Mouse (Mus musculus) embryonic facial prominence, embryonic 12.5 days (tissue): ENCODE data around the gene Smad1. TPM values are rescaled to one million over a fixed set of nuclear protein-coding genes. Genes with fewer than 3 reads are reported as not detected.

ENCODE experiments used
- ATAC-seq: fragments of 200-750 bp; cut with Nextera tagmentation; 2 replicates; pipeline ENCODE4 v1.8.0; 2017; ENCODE audit not compliant: insufficient number of reproducible peaks, insufficient read depth, low FRiP score, low TSS enrichment
- H3K27ac ChIP-seq: fragments of 300-500 bp; sonication (generic); 2 replicates; pipeline ENCODE4 v1.5.1; 2016; ENCODE audit warnings: mild to moderate bottlenecking
- H3K27me3 ChIP-seq: fragments of 300-500 bp; sonication (generic); 2 replicates; pipeline ENCODE4 v1.6.1; 2016; ENCODE audit warnings: mild to moderate bottlenecking, moderate library complexity
- H3K36me3 ChIP-seq: fragments of 300-500 bp; sonication (generic); 2 replicates; pipeline ENCODE4 v1.6.1; 2016; ENCODE audit warnings: mild to moderate bottlenecking
- H3K4me1 ChIP-seq: fragments of 300-500 bp; sonication (generic); 2 replicates; pipeline ENCODE4 v1.6.1; 2016
- H3K4me2 ChIP-seq: fragments of 300-500 bp; sonication (generic); replicated peaks from 2 replicates; pipeline ENCODE4 v1.6.1; 2016; ENCODE audit warnings: mild to moderate bottlenecking, moderate library complexity
- H3K4me3 ChIP-seq: fragments of 300-500 bp; sonication (generic); 2 replicates; pipeline ENCODE4 v1.5.1; 2016; ENCODE audit warnings: mild to moderate bottlenecking
- H3K9ac ChIP-seq: fragments of 300-500 bp; sonication (generic); 2 replicates; pipeline ENCODE4 v1.6.1; 2016; ENCODE audit warnings: mild to moderate bottlenecking, moderate library complexity
- H3K9me3 ChIP-seq: fragments of 300-500 bp; sonication (generic); 2 replicates; pipeline ENCODE4 v1.6.1; 2016; ENCODE audit warnings: mild to moderate bottlenecking, moderate library complexity
- WGBS: fragments of 180-500 bp; shearing (Covaris S2); methylation state at CpG from one replicate; pipeline ENCODE4 v1.1.7; 2016; 5-methylcytosine and 5-hydroxymethylcytosine counted together
- polyA plus RNA-seq: library from polyadenylated mRNA; unstranded; fragments of >200 nt; fragmentation: Nextera tagmentation; extraction: Ambion mirVana; gene quantifications from 2 replicates; pipeline ENCODE4 v1.2.1, GENCODE M21; 2016

The Smad1 gene
- polyA plus RNA-seq, 1 experiment from 2014 or later, result 64.8 TPM

- WGBS, result 65% methylated on average over 6 of the region's 6 CpGs
- Histone ChIP-seq H3K4me3 (no peak overlapping the region), H3K27me3 (no peaks in the 10 kb centered on the region), H3K9me3 (no peaks in the 10 kb centered on the region), H3K27ac (no peak overlapping the region), H3K36me3 (no peaks in the 10 kb centered on the region), H3K4me1 (peaks cover 33% of the 10 kb centered on the region), H3K4me2 (peak overlapping the region; percentile 67), H3K9ac (no peak overlapping the region)
- ATAC-seq, result no peak
Observed at GRCm38 (mm10) chr8:79396911-79397310, 2.4 kb downstream of the Smad1 start.

- Histone ChIP-seq H3K27ac (no peak overlapping the region), H3K4me2 (no peak overlapping the region), H3K9ac (no peak overlapping the region), H3K4me1 (peaks cover 37% of the 10 kb centered on the region), H3K36me3 (peaks cover 6% of the 10 kb centered on the region; the same call in 1 of the 2 replicates), H3K9me3 (no peaks in the 10 kb centered on the region), H3K4me3 (no peak overlapping the region), H3K27me3 (no peaks in the 10 kb centered on the region)
- WGBS, result 77% methylated on average over 9 of the region's 9 CpGs
- no peak for ATAC-seq
Observed at GRCm38 (mm10) chr8:79394009-79394408, 5.3 kb downstream of the Smad1 start.

GRCm38 (mm10) chr8:79393215-79393614 lies 6.1 kb downstream of the Smad1 start:
- Histone ChIP-seq H3K9ac (no peak overlapping the region), H3K36me3 (peaks cover 6% of the 10 kb centered on the region), H3K4me2 (no peak overlapping the region), H3K27ac (no peak overlapping the region), H3K4me1 (peaks cover 42% of the 10 kb centered on the region), H3K4me3 (no peak overlapping the region), H3K9me3 (no peaks in the 10 kb centered on the region), H3K27me3 (no peaks in the 10 kb centered on the region)
- WGBS, result 85% methylated on average over 5 of the region's 5 CpGs
- no peak for ATAC-seq

- Histone ChIP-seq H3K9me3 (no peaks in the 10 kb centered on the region), H3K9ac (0 out of 2 replicates have a peak overlapping the region, but pooled peaks have one; percentile 5), H3K4me3 (no peak overlapping the region), H3K27me3 (no peaks in the 10 kb centered on the region), H3K4me2 (no peak overlapping the region), H3K4me1 (peaks cover 38% of the 10 kb centered on the region), H3K27ac (no peak overlapping the region), H3K36me3 (peaks cover 6% of the 10 kb centered on the region)
- no peak for ATAC-seq
- 67% methylated on average over 6 of the region's 6 CpGs for WGBS
Observed at GRCm38 (mm10) chr8:79392649-79393048, 6.7 kb downstream of the Smad1 start.

- peaks cover 6% of the 10 kb centered on the region for H3K36me3 ChIP-seq
Observed at GRCm38 (mm10) chr8:79391454-79391853, 7.9 kb downstream of the Smad1 start.

GRCm38 (mm10) chr8:79389074-79389786 lies 10.1 kb downstream of the Smad1 start:
- Histone ChIP-seq H3K27ac (no peak overlapping the region), H3K36me3 (peaks cover 6% of the 10 kb centered on the region), H3K27me3 (no peaks in the 10 kb centered on the region), H3K4me3 (no peak overlapping the region), H3K9ac (no peak overlapping the region), H3K9me3 (no peaks in the 10 kb centered on the region), H3K4me2 (no peak overlapping the region), H3K4me1 (peaks cover 47% of the 10 kb centered on the region)
- whole genome bisulfite sequencing, result 68% methylated on average over 23 of the region's 23 CpGs
- no peak for ATAC-seq

More at GRCm38 (mm10) chr8:79391454-79391853, 7.9 kb downstream of the Smad1 start:
- H3K9ac ChIP-seq, result no peak overlapping the region
- 81% methylated on average over 13 of the region's 13 CpGs for WGBS
- no peak overlapping the region for H3K4me3 ChIP-seq
- no peak overlapping the region for H3K4me2 ChIP-seq
- H3K27me3 ChIP-seq, result no peaks in the 10 kb centered on the region
- no peak overlapping the region for H3K27ac ChIP-seq
- H3K4me1 ChIP-seq, result peaks cover 32% of the 10 kb centered on the region
- H3K9me3 ChIP-seq, result no peaks in the 10 kb centered on the region
- no peak for ATAC-seq

- Histone ChIP-seq H3K27ac (no peak overlapping the region), H3K27me3 (no peaks in the 10 kb centered on the region), H3K4me2 (no peak overlapping the region), H3K9me3 (no peaks in the 10 kb centered on the region), H3K9ac (no peak overlapping the region), H3K4me1 (peaks cover 52% of the 10 kb centered on the region), H3K4me3 (no peak overlapping the region), H3K36me3 (peaks cover 6% of the 10 kb centered on the region)
- no peak for ATAC-seq
- 87% methylated on average over 5 of the region's 5 CpGs for WGBS
Observed at GRCm38 (mm10) chr8:79386831-79387230, 12.5 kb downstream of the Smad1 start.

GRCm38 (mm10) chr8:79386358-79386757 lies 13.0 kb downstream of the Smad1 start:
- WGBS, result 84% methylated on average over 6 of the region's 6 CpGs
- no peak for ATAC-seq
- H3K4me1 ChIP-seq, result peaks cover 54% of the 10 kb centered on the region

GRCm38 (mm10) chr8:79384276-79385271 lies 14.7 kb downstream of the Smad1 start:
- 21% methylated on average over 25 of the region's 25 CpGs for WGBS
- Histone ChIP-seq H3K4me1 (peaks cover 66% of the 10 kb centered on the region), H3K4me2 (peak overlapping the region; percentile 6; the same call in 1 of the 2 replicates)

More at GRCm38 (mm10) chr8:79386358-79386757, 13.0 kb downstream of the Smad1 start:
- no peak overlapping the region for H3K27ac ChIP-seq
- H3K36me3 ChIP-seq, result peaks cover 6% of the 10 kb centered on the region
- no peak overlapping the region for H3K9ac ChIP-seq
- no peak overlapping the region for H3K4me3 ChIP-seq
- no peak overlapping the region for H3K4me2 ChIP-seq
- no peaks in the 10 kb centered on the region for H3K9me3 ChIP-seq
- H3K27me3 ChIP-seq, result no peaks in the 10 kb centered on the region

GRCm38 (mm10) chr8:79382857-79383262 lies 16.5 kb downstream of the Smad1 start:
- no peak overlapping the region for H3K9ac ChIP-seq
- 14% methylated on average over 8 of the region's 8 CpGs for WGBS
- peak overlapping the region; percentile 5; the same call in 1 of the 2 replicates for H3K4me2 ChIP-seq
- ATAC-seq, result no peak
- H3K36me3 ChIP-seq, result no peaks in the 10 kb centered on the region
- H3K9me3 ChIP-seq, result no peaks in the 10 kb centered on the region
- H3K27ac ChIP-seq, result no peak overlapping the region
- no peaks in the 10 kb centered on the region for H3K27me3 ChIP-seq
- H3K4me3 ChIP-seq, result no peak overlapping the region
- peaks cover 56% of the 10 kb centered on the region for H3K4me1 ChIP-seq

More at GRCm38 (mm10) chr8:79384276-79385271, 14.7 kb downstream of the Smad1 start:
- no peak overlapping the region for H3K27ac ChIP-seq
- no peak for ATAC-seq
- H3K4me3 ChIP-seq, result no peak overlapping the region
- H3K27me3 ChIP-seq, result no peaks in the 10 kb centered on the region
- H3K36me3 ChIP-seq, result peaks cover 5% of the 10 kb centered on the region
- no peak overlapping the region; the same call in 1 of the 2 replicates for H3K9ac ChIP-seq
- no peaks in the 10 kb centered on the region for H3K9me3 ChIP-seq

GRCm38 (mm10) chr8:79381771-79382170 lies 17.5 kb downstream of the Smad1 start:
- Histone ChIP-seq H3K4me2 (no peak overlapping the region), H3K4me1 (peaks cover 51% of the 10 kb centered on the region), H3K27me3 (no peaks in the 10 kb centered on the region), H3K27ac (no peak overlapping the region), H3K9ac (no peak overlapping the region), H3K9me3 (no peaks in the 10 kb centered on the region), H3K36me3 (peaks cover 5% of the 10 kb centered on the region; the same call in 1 of the 2 replicates), H3K4me3 (no peak overlapping the region)
- 24% methylated on average over 6 of the region's 6 CpGs for WGBS
- ATAC-seq, result peak; percentile 81
